Comparison of ENCODE assay signal across 19 mouse cellular contexts in the genomic region with DNA sequence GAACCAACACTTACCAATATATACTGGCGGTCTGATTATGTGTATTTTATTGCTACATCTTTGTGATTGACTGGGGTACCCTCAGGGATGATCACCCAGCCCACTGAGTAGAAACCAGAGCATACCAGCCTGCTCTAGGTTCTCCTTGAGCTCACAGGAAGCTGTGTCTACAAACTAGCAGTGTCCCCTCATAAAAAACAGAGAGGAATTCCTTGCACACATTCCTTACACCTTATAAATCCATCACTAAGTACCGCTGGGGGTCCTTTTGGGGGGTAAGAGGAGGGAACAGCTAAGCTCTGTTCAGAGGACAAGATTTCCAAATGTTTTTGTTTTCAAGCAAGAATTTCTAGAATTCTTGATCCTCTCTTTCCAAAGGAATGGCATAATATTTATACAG. TPM values are rescaled to one million over a fixed set of nuclear protein-coding genes. Genes with fewer than 3 reads are reported as not detected.
DNase-seq lines count a peak whose midpoint lies in the region; ATAC-seq and TF ChIP-seq lines count a peak whose summit lies in the region.
"Had no signal": no experiment of that assay in that cellular context is flagged by ENCODE, and none has a peak within 500 bp of the region (broad histone marks: within the 10 kb centered on the region; RNA-seq: fewer than 3 reads in every experiment).

No protein-coding gene starts in this region.

- no peaks in the 10 kb centered on the region for H3K9me3 ChIP-seq in kidney, embryonic 16.5 days (ENCODE audit: low read length)
- H3K9me3 ChIP-seq in limb, embryonic 14.5 days (ENCODE audit: control insufficient read depth, low read length) = no peaks in the 10 kb centered on the region
- H3K9me3 ChIP-seq: embryonic facial prominence, embryonic 12.5 days; heart, embryonic 12.5 days; hindbrain, embryonic 15.5 days; liver, embryonic 12.5 days; midbrain, embryonic 13.5 days had no signal

- H3K27ac ChIP-seq in kidney, embryonic 16.5 days (ENCODE audit: low read length) = peak overlapping the region; percentile 44; the same call in 1 of the 2 replicates
- peak overlapping the region; percentile 65; the same call in 1 of the 2 replicates for H3K27ac ChIP-seq in limb, embryonic 14.5 days (replicated peaks; ENCODE audit: low read depth, low read length)
- H3K27ac ChIP-seq: embryonic facial prominence, embryonic 12.5 days; hindbrain, embryonic 15.5 days; liver, embryonic 12.5 days; midbrain, embryonic 13.5 days had no signal

- peak; percentile 54; the same call in 1 of the 2 replicates for ATAC-seq in kidney, embryonic 16.5 days (ENCODE audit: low FRiP score, low TSS enrichment)
- ATAC-seq in limb, embryonic 14.5 days (ENCODE audit: low FRiP score, low read depth) = peak; percentile 86
- ATAC-seq: forebrain, embryonic 16.5 days; liver, embryonic 12.5 days; midbrain, embryonic 13.5 days had no signal

- no peak overlapping the region for H3K4me3 ChIP-seq in kidney, embryonic 16.5 days (ENCODE audit: low read length)
- no peak overlapping the region for H3K4me3 ChIP-seq in limb, embryonic 14.5 days (replicated peaks; ENCODE audit: low read length)
- H3K4me3 ChIP-seq: embryonic facial prominence, embryonic 12.5 days; heart, embryonic 12.5 days; hindbrain, embryonic 15.5 days; liver, embryonic 12.5 days; midbrain, embryonic 13.5 days; myocyte had no signal

- no peak for TF ChIP-seq POLR2A in limb, embryonic 14.5 days (IDR thresholded peaks at IDR 0.05; ENCODE audit: borderline replicate concordance, extremely low read depth, insufficient read depth, insufficient read length)

- 34% methylated on average over 2 of the region's 2 CpGs for WGBS in kidney, embryonic 16.5 days
- 15% methylated on average over 2 of the region's 2 CpGs for WGBS in limb, embryonic 14.5 days

- no peaks in the 10 kb centered on the region for H3K27me3 ChIP-seq in kidney, embryonic 16.5 days (ENCODE audit: insufficient read depth, low read length)
- H3K27me3 ChIP-seq in limb, embryonic 14.5 days (ENCODE audit: control insufficient read depth, insufficient read depth, low read length) = no peaks in the 10 kb centered on the region
- H3K27me3 ChIP-seq: embryonic facial prominence, embryonic 12.5 days; heart, embryonic 12.5 days; hindbrain, embryonic 15.5 days; liver, embryonic 12.5 days; midbrain, embryonic 13.5 days had no signal

- H3K9ac ChIP-seq in kidney, embryonic 16.5 days (replicated peaks; ENCODE audit: low read length) = no peak overlapping the region
- H3K9ac ChIP-seq in limb, embryonic 14.5 days (ENCODE audit: low read depth, low read length, severe bottlenecking) = no peak overlapping the region
- H3K9ac ChIP-seq: embryonic facial prominence, embryonic 12.5 days; heart, embryonic 12.5 days; hindbrain, embryonic 15.5 days; liver, embryonic 12.5 days; midbrain, embryonic 13.5 days had no signal

- no peaks in the 10 kb centered on the region for H3K36me3 ChIP-seq in kidney, embryonic 16.5 days (ENCODE audit: insufficient read depth, low read length)
- H3K36me3 ChIP-seq in limb, embryonic 14.5 days (ENCODE audit: control insufficient read depth, insufficient read depth, low read length) = no peaks in the 10 kb centered on the region
- H3K36me3 ChIP-seq: heart, embryonic 12.5 days; hindbrain, embryonic 15.5 days; liver, embryonic 12.5 days; midbrain, embryonic 13.5 days had no signal

- no peak overlapping the region for H3K4me2 ChIP-seq in kidney, embryonic 16.5 days (replicated peaks; ENCODE audit: low read depth, low read length)
- H3K4me2 ChIP-seq in limb, embryonic 14.5 days (replicated peaks; ENCODE audit: low read depth, low read length, severe bottlenecking) = no peak overlapping the region
- H3K4me2 ChIP-seq: embryonic facial prominence, embryonic 12.5 days; heart, embryonic 12.5 days; hindbrain, embryonic 15.5 days; liver, embryonic 12.5 days; midbrain, embryonic 13.5 days had no signal

- peak; percentile 16 for DNase-seq in embryo, embryonic 11.5 days (ENCODE audit: low read depth, low spot score)
- DNase-seq in embryo, embryonic 10.5 days (ENCODE audit: low spot score) = no peak
- DNase-seq in kidney, adult 8-10 months = no peak
- DNase-seq in forelimb bud, embryonic 11.5 days (ENCODE audit: low read depth, low spot score) = peak; percentile 61
- peak; percentile 37 for DNase-seq in limb, embryonic 14.5 days (ENCODE audit: low spot score)
- no peak for DNase-seq in yolk sac, embryonic 10.5 days (ENCODE audit: low spot score)
- DNase-seq in cerebellum, adult 8-10 months = no peak
- DNase-seq: adrenal gland, adult 2 months; cerebellum, postnatal 36 days; gastrocnemius, postnatal 14 days; right cerebral cortex, adult 18-20 months had no signal

- H3K4me1 ChIP-seq in kidney, embryonic 16.5 days (ENCODE audit: insufficient read depth, low read length) = peaks cover 15% of the 10 kb centered on the region; the same call in 1 of the 2 replicates
- H3K4me1 ChIP-seq in limb, embryonic 14.5 days (ENCODE audit: control insufficient read depth, insufficient read depth, low read length) = peaks cover 20% of the 10 kb centered on the region
- H3K4me1 ChIP-seq: embryonic facial prominence, embryonic 12.5 days; heart, embryonic 12.5 days; hindbrain, embryonic 15.5 days; liver, embryonic 12.5 days; midbrain, embryonic 13.5 days had no signal

RNA-seq across cellular contexts. Expression of a gene that starts 36.7 kb away (rescaled TPM):
- polyA plus RNA-seq in kidney, embryonic 16.5 days (2015; fragmentation: Nextera tagmentation; extraction: Ambion mirVana) = 3.1 and 3.6 TPM in 2 replicates
- polyA plus RNA-seq in limb, embryonic 14.5 days (2012; rRNA removed) = 11.0 and 11.7 TPM in 2 replicates
- polyA plus RNA-seq in limb, embryonic 14.5 days (2014; fragmentation: Nextera tagmentation; extraction: Ambion mirVana) = 7.7 and 8.2 TPM in 2 replicates

Comparison
In these comparisons a context has a peak if more than half of its experiments do, and no peak if none do; other contexts are left out.
1. DNase-seq: peak in embryo, embryonic 11.5 days (single experiment), forelimb bud, embryonic 11.5 days (single experiment) and limb, embryonic 14.5 days (single experiment); none in embryo, embryonic 10.5 days (single experiment), kidney, adult 8-10 months (0 of 2), yolk sac, embryonic 10.5 days (single experiment) and cerebellum, adult 8-10 months (single experiment).